Mouse (Mus musculus): ENCODE results near the gene Nlrp9c.
"Not testable (repeated sequence)": the region's sequence is repeated elsewhere in the genome, so short reads cannot be mapped to it uniquely, and the experiment has no call there.

Nlrp9c gene

DNA sequence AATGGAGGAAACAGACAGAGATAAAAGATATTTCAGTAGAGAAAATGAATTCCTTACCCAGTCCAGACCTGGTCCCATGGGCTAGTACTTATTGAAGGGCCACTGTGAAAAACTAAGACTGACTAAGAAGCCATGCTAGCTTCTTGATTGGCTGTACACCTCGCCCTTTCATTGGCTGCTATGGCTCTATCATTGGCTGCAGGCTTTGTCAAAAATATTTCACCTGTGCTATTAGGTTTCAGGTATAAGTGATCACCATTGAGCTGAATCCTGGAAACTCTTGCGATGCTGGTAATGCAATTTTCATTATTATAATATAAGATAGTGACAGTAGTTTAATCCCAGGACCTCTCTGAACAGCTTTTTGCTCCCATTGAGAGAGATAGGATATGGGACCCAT is at the start of gene Nlrp9c:
Gene Nlrp9c (minus strand): TSS at position 101 of the 400 bp plus-strand sequence.
- DNase-seq (ENCODE audit: inconsistent age in 2 of 2, low spot score in 1 of 2) = not testable (repeated sequence)

DNA sequence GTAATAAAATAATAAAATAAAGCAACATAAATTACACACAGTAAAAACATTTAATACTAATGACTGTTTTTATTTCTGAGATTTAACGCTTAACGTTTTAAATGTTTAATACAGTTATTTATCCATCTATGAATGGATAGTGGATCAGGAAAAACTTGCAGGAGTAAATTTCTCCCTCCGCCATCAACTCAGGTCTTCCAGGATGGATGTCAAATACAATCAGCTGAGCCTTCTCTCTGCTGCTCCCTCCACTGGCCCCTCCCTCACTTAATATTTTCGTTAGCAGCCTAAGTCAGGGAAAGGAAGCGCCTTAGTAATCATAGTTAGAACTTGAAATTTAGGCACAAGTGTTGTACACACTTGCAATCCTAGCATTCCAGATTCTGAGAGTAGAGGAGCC is 31.3 kb upstream of the Nlrp9c start, which contains the start of gene Nlrp4a:
Gene Nlrp4a (plus strand): TSS at position 301 of the 400 bp plus-strand sequence.
- no peak for DNase-seq (ENCODE audit: inconsistent age in 2 of 2, low spot score in 1 of 2)

DNA sequence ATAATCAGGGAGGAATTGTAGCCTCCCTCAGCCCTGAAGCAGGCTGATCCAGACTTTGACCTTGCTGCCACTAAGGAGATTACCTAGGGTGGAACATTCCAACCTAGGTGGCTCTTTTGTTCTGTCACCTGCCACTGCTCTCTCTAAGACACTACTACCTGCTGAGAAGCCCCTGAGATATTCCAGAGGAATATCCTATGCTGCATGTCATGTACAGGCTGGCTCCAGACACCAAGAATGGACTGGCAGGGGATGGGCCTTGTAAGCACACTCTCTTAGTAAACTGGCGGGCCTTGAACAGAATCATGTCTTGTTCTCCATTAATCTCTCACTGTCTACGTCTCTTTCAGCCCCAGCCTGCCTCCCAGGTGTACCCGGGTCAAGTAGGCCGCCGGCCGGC is 11.7 kb downstream of the Nlrp9c start:
- not testable (repeated sequence) for DNase-seq (ENCODE audit: inconsistent age in 2 of 2, low spot score in 1 of 2)

DNA sequence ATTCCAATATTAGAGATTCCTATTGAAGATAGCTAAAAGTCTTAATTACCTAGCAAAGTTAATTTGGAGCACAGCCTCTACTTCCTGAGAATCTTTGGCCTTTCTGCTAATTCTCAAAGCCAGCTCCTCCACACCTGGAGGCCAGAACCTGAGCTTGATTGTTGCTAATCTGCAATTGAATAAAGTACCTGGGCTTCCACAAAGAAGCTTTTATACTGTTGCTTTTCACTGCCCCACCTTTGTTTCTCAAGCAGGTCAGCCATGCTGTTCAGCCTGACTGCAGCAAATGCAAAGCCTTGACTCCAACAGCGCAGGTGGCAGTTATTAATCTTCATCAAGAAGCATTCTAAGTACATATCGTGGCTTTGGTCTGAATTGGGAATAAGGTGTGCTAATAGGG is 12.4 kb downstream of the Nlrp9c start:
- not testable (repeated sequence) for DNase-seq (ENCODE audit: inconsistent age in 2 of 2, low spot score in 1 of 2)

DNA sequence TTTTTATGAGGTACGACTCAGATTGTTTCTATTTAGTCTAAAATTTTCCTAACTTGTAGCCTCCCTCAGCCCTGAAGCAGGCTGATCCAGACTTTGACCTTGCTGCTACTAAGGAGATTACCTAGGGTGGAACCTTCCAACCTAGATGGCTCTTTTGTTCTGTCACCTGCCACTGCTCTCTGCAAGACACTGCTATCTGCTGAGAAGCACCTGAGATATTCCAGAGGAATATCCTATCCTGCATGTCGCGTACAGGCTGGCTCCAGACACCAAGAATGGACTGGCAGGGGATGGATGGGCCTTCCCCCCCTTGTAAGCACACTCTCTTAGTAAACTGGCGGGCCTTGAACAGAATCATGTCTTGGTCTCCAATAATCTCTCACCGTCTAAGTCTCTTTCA is 16.8 kb downstream of the Nlrp9c start:
- DNase-seq (ENCODE audit: inconsistent age in 2 of 2, low spot score in 1 of 2) = not testable (repeated sequence)

DNA sequence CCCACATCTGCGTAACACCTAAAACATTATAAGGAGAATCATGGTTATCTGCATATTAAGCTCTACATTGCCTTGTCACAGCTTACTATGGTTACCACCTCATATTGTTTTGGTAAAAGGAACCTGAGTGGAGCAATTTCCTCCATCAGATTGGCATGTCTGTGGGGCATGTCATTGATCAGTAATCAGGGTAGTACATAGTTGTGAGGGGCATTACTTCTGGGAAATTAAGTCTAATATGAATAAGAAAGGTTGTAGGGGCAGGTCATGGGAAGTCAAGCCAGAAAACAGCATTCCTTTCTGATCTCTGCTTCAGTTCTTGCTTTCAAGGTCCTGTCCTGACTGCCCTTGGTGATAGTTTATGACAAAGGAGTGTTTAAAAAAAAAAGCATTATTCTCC is 22.7 kb downstream of the Nlrp9c start:
- DNase-seq (ENCODE audit: inconsistent age in 2 of 2, low spot score in 1 of 2) = no peak

DNA sequence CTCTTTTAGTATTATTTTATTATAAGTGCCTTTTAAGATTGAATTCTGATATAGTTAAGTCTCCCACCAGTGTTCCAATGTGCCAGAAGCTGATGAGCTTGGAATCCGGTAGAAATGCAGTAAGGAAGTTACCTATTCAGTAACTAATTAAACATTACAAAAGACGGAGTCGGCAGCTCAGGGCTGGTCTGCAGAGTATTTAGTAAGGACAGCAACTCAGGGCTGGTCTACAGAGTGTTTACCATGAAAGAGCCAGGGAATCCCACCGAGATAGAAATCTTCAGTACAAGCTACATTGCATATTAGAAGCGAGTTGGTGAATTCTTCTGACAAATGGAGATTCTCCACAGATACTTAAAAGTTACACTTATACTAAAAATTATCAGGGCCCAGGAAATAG is 30.3 kb downstream of the Nlrp9c start:
- not testable (repeated sequence) for DNase-seq (ENCODE audit: inconsistent age in 2 of 2, low spot score in 1 of 2)

DNA sequence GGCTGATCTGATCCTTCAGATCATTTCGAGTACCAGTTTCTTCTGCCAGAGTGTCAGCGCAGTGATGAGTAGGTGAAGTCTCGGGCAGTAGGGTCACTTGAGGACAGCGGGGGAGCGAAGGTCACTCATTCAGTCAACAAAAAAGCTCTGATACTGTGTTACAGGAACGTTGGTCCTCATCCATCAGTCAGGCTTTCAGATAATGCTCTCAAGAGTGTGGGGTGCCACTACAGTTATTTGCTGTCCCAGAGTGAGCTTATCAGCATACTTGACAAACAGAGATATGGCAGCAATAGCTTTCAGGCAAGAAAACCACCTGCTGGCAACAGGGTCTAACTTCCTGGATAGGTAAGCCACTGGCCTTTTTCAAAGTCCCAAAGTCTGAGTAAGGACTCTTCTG is 46.8 kb downstream of the Nlrp9c start:
- not testable (repeated sequence) for DNase-seq (ENCODE audit: inconsistent age in 2 of 2, low spot score in 1 of 2)

DNA sequence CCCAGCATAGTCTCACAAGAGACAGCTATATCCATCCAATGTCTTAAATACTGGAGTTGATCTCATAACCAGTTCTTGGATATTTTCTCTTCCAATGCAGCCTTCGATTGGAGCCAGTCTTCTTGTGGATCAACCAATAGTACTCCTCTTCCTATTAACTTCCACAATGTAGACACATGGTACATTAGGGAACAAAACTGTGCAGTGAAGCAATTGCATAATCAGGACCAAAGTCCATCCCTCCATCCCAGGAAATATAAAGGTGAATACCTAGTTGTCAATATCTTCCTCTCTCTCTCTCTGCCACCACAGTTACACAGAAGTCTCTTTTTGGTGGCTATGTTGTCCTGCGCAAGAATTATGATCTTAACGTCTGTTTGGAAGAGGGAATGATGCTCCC is 51.2 kb downstream of the Nlrp9c start:
- not testable (repeated sequence) for DNase-seq (ENCODE audit: inconsistent age in 2 of 2, low spot score in 1 of 2)

DNA sequence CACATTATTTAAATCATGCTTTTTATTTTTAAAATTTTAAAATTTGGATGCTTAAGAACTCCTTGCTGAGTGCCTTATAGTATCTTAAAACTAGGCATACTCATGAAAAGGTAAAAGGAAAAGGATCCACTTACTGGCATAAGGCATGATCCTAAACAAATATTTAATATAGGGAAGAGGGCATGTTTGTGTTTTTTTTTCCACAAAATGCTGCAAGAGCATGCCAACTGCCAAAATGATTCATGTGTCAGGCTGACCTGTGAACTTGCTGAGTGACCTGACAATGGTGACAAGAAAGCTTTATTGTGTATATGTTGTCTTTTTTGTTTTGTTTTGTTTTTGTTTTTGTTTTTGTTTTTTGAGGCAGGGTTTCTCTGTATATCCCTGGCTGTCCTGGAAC is 53.3 kb downstream of the Nlrp9c start:
- not testable (repeated sequence) for DNase-seq (ENCODE audit: inconsistent age in 2 of 2, low spot score in 1 of 2)

DNA sequence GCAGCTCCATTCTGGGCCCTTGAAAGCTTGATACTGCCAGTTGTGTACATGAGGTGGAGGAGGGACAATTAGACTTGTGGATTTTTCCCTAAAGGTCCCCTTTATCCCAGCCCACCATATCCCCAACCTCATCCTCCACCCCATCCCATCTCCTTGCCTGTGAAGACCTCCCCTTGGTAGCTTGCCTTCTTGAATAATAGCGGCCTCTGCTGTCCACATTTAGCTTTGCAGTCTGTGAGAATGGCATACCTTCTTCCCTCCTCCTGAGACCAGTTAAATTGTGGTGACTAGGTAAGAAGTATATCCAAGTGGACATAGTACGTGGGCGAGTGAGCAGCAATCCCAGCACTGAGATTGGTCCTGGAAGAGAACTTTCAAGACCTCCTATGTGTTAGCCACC is 83.1 kb downstream of the Nlrp9c start:
- DNase-seq (ENCODE audit: inconsistent age in 2 of 2, low spot score in 1 of 2) = peak in 1 of 2 experiments; percentile 44

DNA sequence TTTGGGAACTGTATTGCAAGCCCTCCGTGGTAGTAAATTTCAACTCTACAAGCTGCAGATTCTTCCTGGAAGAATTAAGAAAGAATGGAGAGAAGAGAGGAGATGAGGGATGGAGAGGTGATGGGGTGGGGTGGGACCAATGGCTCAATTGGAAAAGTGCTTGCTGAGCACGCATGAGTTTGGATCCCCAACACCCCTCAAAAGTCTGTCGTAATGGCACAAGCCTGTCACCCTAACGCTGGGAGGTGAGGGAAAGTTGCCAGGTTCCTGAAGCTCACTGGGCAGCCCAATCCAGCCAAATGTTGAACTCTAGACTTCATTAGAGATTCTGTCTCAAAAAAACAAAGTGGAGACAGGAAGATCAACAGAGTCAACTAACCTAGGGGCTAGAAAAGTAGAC is 87.7 kb downstream of the Nlrp9c start:
- not testable (repeated sequence) for DNase-seq (ENCODE audit: inconsistent age in 2 of 2, low spot score in 1 of 2)

DNA sequence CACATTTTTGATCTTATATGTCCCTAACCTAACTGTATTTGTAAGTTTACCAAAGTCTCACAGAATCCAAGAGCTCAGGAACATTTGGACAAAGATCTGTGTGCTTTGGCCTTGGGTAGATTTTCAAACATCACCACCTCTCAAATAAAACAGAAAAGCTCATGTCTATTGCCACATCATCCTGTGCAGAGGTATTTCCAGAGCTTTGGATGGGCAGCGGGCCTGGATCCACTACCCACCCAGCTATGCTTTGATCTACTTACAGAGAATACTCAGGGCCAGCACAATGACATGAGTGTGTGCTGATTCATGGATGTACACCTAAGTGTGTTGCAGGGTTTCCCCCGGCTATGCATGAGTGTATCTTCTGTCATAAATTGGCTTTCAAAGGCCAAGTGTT is 88.3 kb downstream of the Nlrp9c start:
- not testable (repeated sequence) for DNase-seq (ENCODE audit: inconsistent age in 2 of 2, low spot score in 1 of 2)

DNA sequence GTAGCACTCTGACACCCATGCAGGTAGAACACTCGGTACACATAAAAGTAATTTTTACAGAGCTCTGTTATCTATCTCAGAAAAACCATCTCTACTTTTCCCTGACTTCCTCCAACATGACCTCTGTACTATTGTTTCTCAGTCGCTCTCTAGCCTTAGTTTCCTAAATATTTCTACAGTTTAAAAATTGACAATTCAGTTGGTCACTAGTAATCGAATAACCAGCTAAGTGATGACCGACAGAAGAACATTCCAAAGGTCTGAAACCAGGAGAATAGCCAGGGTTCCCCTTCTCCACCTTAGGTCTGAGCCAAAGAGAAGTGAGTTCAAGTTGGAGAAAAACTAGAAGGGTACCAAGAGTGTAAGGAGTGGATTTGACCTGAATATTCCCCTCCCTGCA is 91.7 kb downstream of the Nlrp9c start:
- not testable (repeated sequence) for DNase-seq (ENCODE audit: inconsistent age in 2 of 2, low spot score in 1 of 2)

DNA sequence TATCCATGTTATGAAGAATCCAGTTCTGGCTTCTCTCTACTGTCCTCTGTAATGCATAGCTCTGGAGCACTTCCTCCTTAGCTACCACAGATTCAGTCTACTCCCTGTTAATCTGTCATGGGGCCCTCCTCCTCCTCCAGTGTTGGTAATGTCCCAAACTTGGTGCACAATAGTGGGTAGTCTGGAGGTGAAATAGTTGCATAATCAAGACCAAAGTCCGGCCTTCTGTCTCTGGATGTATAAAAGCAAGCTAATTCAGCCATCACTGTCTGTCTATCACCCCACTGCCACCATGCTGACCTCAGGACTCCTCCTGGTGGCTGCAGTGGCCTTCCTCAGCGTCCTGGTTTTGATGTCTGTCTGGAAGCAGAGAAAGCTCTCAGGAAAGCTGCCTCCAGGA is 96.6 kb downstream of the Nlrp9c start, which contains the start of gene Cyp2a4:
Gene Cyp2a4 (plus strand): TSS at position 244 of the 400 bp plus-strand sequence.
- not testable (repeated sequence) for DNase-seq (ENCODE audit: inconsistent age in 2 of 2, low spot score in 1 of 2)

DNA sequence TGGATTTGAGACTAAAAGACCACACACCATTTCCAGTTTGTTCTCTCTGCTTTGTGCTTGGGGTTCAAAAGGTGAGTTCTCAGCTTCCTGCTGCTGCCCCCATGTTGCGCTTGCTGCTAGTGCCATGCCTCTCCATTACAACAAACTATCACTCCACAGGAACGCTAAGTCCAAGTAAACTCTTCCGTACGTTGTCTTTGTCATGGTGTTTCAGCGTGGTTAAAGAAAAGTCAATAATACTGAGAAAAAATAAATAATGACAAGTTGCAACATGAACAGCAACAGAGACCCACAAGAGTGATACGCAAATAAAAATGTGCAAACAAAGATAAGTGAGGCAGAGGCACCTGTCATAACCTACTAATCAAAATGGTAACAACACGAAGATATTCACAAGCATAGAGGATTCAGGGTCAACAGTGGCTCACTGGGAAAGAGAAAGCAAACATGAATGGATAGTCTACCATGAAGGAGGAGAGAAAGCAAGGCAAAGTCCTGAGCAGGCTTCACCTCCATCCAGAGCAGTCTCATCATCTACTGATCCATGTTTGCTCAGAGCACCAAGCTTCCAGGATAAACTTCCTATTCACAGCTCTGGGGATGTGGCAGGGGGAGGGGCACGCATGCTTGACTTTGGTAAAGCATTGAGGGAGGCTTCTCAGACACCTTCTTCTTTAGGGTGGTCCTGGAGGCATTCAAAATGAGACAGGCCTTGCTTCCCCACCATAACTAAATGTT is 99.9 kb downstream of the Nlrp9c start:
- DNase-seq (ENCODE audit: inconsistent age in 2 of 2, low spot score in 1 of 2) = not testable (repeated sequence)

All from adrenal gland, adult (tissue).